Mouse (Mus musculus) hindbrain, embryonic 14.5 days (tissue): Measurements from ENCODE around the gene Kcng4. TPM values are rescaled to one million over a fixed set of nuclear protein-coding genes. Genes with fewer than 3 reads are reported as not detected.
A peak's percentile ranks its signal among the peaks of the same experiment; 100 is the strongest.

Experiments
- ATAC-seq: fragments of 200-750 bp; cut with Nextera tagmentation; 2 replicates; pipeline ENCODE4 v1.8.0; 2017; ENCODE audit warnings: moderate number of reproducible peaks, mild to moderate bottlenecking, moderate TSS enrichment, moderate library complexity; ENCODE audit not compliant: low FRiP score
- DNase-seq: peaks from one replicate; pipeline ENCODE4 v3.0.0-alpha.2; 2015; ENCODE audit warnings: low spot score
- H3K27ac ChIP-seq: fragments of 300-500 bp; sonication (generic); 2 replicates; pipeline ENCODE4 v1.5.1; 2014; ENCODE audit warnings: mild to moderate bottlenecking, moderate library complexity
- H3K27me3 ChIP-seq: fragments of 300-500 bp; sonication (generic); 2 replicates; pipeline ENCODE4 v1.6.1; 2014; ENCODE audit warnings: mild to moderate bottlenecking, low read length, mixed read lengths; ENCODE audit not compliant: control insufficient read depth, insufficient read depth
- H3K36me3 ChIP-seq: fragments of 300-500 bp; sonication (generic); replicated peaks from 2 replicates; pipeline ENCODE4 v1.6.1; 2014; ENCODE audit not compliant: control insufficient read depth, insufficient read depth
- H3K4me1 ChIP-seq: fragments of 300-500 bp; sonication (generic); replicated peaks from 2 replicates; pipeline ENCODE4 v1.6.1; 2014; ENCODE audit warnings: antibody characterized with exemption, low read length, mixed read lengths; ENCODE audit not compliant: control insufficient read depth, insufficient read depth
- H3K4me2 ChIP-seq: fragments of 300-500 bp; sonication (generic); replicated peaks from 2 replicates; pipeline ENCODE4 v1.6.1; 2014; ENCODE audit warnings: mild to moderate bottlenecking, moderate library complexity
- H3K4me3 ChIP-seq: fragments of 300-500 bp; sonication (generic); replicated peaks from 2 replicates; pipeline ENCODE4 v1.5.1; 2014; ENCODE audit warnings: mild to moderate bottlenecking, low read length
- H3K9ac ChIP-seq: fragments of 300-500 bp; sonication (generic); 2 replicates; pipeline ENCODE4 v1.6.1; 2014
- H3K9me3 ChIP-seq: fragments of 300-500 bp; sonication (generic); 2 replicates; pipeline ENCODE4 v1.6.1; 2016; ENCODE audit warnings: low read length; ENCODE audit not compliant: control insufficient read depth
- WGBS: fragments of 180-500 bp; shearing (Covaris S2); extraction: QIAGEN DNeasy Blood & Tissue Kit; methylation state at CpG from one replicate; pipeline ENCODE4 v1.1.7; 2014; 5-methylcytosine and 5-hydroxymethylcytosine counted together
- polyA plus RNA-seq: library from polyadenylated mRNA; unstranded; fragments of >200 nt; fragmentation: Nextera tagmentation; extraction: Ambion mirVana; gene quantifications from 2 replicates; pipeline ENCODE4 v1.2.1, GENCODE M21; 2014

Gene Kcng4
- polyA plus RNA-seq, 1 experiment from 2014 or later = 0.09 TPM

DNA sequence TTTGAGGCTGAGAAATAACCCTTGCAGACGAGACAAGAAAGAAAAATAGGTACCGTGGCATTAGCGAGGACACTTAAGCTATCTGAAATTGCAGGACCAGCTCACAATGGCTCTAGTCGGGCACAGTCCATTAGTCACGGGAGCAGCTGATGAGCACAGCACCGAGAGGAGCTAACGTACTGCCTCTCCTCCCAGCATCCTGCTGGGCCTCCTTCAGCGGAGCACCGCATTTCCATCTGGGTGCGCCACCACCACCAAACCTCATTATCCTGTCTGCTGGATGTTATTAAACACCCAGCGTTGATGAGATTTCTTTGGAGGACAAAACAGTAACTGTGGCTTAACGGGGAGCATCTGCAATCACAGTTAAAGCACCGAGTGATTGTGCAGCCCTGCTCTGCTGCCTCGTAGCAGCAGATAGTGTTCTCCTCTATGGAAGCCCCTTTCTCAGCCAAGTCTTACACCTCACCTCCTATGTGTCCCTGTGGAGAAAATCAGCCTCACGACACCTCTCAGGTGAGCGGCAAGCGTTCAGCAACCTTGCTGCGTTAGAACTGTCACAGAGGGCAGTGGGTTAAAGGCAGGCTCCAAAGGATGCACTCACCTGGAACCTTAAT, 9.6 kb upstream of the Kcng4 start:
- Histone ChIP-seq H3K4me2 (0 out of 2 replicates have a peak overlapping the region, but pooled peaks have one; percentile 1), H3K27ac (peak overlapping the region; percentile 84), H3K9me3 (no peaks in the 10 kb centered on the region), H3K9ac (peak overlapping the region; percentile 22; the same call in 1 of the 2 replicates), H3K27me3 (no peaks in the 10 kb centered on the region), H3K36me3 (no peaks in the 10 kb centered on the region), H3K4me1 (peaks cover 8% of the 10 kb centered on the region; the same call in 1 of the 2 replicates), H3K4me3 (no peak overlapping the region)
- peak; percentile 88 for ATAC-seq
- 33% methylated on average over 18 of the region's 18 CpGs for WGBS
- DNase-seq = peak; percentile 42

GRCm38 (mm10) chr8:119644429-119644960, 9.0 kb upstream of the Kcng4 start:
- Histone ChIP-seq H3K4me2 (0 out of 2 replicates have a peak overlapping the region, but pooled peaks have one; percentile 1), H3K9me3 (no peaks in the 10 kb centered on the region), H3K4me1 (peaks cover 8% of the 10 kb centered on the region; the same call in 1 of the 2 replicates), H3K27ac (peak overlapping the region; percentile 84), H3K9ac (no peak overlapping the region), H3K4me3 (no peak overlapping the region), H3K36me3 (no peaks in the 10 kb centered on the region), H3K27me3 (no peaks in the 10 kb centered on the region)
- 66% methylated on average over 17 of the region's 17 CpGs for WGBS
- ATAC-seq (peak; percentile 6; the same call in 1 of the 2 replicates), DNase-seq (no peak)

DNA sequence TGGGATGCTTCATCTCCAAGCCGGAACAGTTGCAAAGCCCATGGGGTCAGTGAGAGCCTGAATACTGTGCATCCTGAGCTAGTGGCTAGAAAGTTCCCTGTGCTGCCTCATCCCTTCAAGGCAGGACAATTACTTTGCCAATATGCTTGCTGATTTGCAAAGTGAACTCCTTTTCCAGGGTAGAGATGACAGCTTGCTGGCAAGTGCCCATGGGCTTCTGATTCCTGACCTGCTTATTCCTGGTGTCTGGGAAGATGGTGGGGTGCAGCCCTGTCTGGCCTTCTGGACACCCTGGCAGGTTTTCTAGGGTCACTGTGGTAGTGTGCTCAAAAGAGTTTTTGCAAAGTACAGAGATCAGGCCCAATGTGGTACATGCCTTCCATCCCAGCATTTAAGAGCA, 7.5 kb upstream of the Kcng4 start:
- no peaks in the 10 kb centered on the region for H3K36me3 ChIP-seq
- H3K4me3 ChIP-seq = no peak overlapping the region
- ATAC-seq (no peak), DNase-seq (no peak)
- H3K27me3 ChIP-seq = no peaks in the 10 kb centered on the region
- no peak overlapping the region for H3K4me2 ChIP-seq
- 92% methylated on average over 1 of the region's 1 CpGs for WGBS
- no peak overlapping the region for H3K9ac ChIP-seq
- H3K27ac ChIP-seq = no peak overlapping the region
- peaks cover 8% of the 10 kb centered on the region; the same call in 1 of the 2 replicates for H3K4me1 ChIP-seq
- no peaks in the 10 kb centered on the region for H3K9me3 ChIP-seq

DNA sequence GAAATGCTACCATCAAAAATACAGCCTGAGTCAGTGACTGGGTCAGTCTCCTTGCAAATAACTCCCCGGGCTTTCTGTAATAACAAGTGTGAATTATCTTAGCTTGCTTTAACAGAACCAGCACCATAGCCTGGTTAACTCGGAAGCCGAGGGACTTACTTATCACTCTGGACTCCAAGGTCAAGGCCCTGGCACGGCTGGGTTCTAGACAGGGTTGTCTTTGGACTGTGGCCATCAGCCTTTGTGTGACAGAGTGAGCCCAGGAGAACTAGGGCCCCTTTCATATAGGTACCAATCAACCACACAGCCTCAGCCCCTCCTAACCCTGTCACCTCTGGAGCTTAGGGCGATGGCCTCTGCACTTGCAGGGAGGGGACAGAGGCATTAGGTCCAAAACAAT, 5.6 kb upstream of the Kcng4 start:
- H3K4me3 ChIP-seq = no peak overlapping the region
- no peak overlapping the region for H3K9ac ChIP-seq
- DNase-seq = no peak
- H3K9me3 ChIP-seq = no peaks in the 10 kb centered on the region
- peaks cover 8% of the 10 kb centered on the region; the same call in 1 of the 2 replicates for H3K4me1 ChIP-seq
- H3K4me2 ChIP-seq = no peak overlapping the region
- 92% methylated on average over 5 of the region's 5 CpGs for WGBS
- no peaks in the 10 kb centered on the region for H3K36me3 ChIP-seq
- no peak overlapping the region for H3K27ac ChIP-seq
- ATAC-seq = no peak
- no peaks in the 10 kb centered on the region for H3K27me3 ChIP-seq

GRCm38 (mm10) chr8:119639798-119640197, 4.3 kb upstream of the Kcng4 start:
- Histone ChIP-seq H3K27me3 (no peaks in the 10 kb centered on the region), H3K9ac (no peak overlapping the region), H3K4me1 (no peaks in the 10 kb centered on the region; the same call in 1 of the 2 replicates), H3K4me2 (no peak overlapping the region), H3K4me3 (no peak overlapping the region), H3K9me3 (no peaks in the 10 kb centered on the region), H3K36me3 (no peaks in the 10 kb centered on the region), H3K27ac (no peak overlapping the region)
- DNase-seq (no peak), ATAC-seq (no peak)
- 61% methylated on average over 7 of the region's 7 CpGs for WGBS

DNA sequence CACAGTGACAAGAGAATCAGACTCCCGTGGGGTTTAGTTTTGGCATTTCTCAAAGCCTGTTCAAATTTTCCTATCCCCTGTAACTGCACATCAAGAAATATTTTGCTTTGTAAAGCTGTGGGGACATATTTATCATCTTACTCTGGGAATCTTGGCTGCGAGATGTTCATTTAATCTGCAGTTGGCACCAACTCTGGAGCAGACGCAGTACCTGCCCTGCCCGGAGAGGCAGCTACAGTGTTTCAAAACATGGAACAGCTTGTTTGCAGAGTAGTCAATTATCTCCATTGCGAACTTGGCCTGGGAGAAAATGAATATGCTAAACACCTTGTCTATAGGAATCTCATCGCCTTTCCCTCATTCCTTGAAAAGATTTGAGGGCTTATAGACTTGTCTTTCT, 2.8 kb upstream of the Kcng4 start:
- Histone ChIP-seq H3K9me3 (no peaks in the 10 kb centered on the region), H3K4me1 (no peaks in the 10 kb centered on the region; the same call in 1 of the 2 replicates), H3K4me3 (no peak overlapping the region), H3K4me2 (no peak overlapping the region), H3K36me3 (no peaks in the 10 kb centered on the region), H3K27me3 (peaks cover 6% of the 10 kb centered on the region), H3K27ac (no peak overlapping the region), H3K9ac (no peak overlapping the region)
- DNase-seq (no peak), ATAC-seq (no peak)
- WGBS = 75% methylated on average over 6 of the region's 6 CpGs

DNA sequence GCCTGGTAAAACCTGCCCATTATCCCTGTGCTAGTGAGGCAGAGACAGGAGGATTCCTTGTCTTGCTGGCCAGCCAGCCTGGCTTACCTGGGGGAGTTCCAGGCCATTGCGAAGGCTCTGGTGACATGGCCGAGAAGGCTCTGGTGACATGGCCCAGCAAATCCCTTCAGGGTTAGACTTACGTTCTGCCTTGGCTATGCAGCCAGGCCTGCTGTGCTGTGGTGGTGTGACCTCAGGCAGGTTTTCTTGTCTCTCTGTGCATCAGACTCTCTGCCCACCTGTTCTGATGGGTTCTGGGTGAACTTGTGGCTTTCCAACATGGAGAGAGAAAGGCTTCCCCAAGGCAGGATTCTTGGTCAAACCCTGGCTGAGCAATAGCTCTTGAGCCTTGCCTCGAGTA, 1.9 kb upstream of the Kcng4 start:
- no peaks in the 10 kb centered on the region for H3K36me3 ChIP-seq
- H3K4me2 ChIP-seq = no peak overlapping the region
- H3K27ac ChIP-seq = no peak overlapping the region
- no peak for ATAC-seq
- DNase-seq = no peak
- no peaks in the 10 kb centered on the region for H3K9me3 ChIP-seq
- no peak overlapping the region for H3K4me3 ChIP-seq
- no peaks in the 10 kb centered on the region; the same call in 1 of the 2 replicates for H3K4me1 ChIP-seq
- WGBS = 87% methylated on average over 4 of the region's 4 CpGs
- no peak overlapping the region for H3K9ac ChIP-seq
- peaks cover 12% of the 10 kb centered on the region for H3K27me3 ChIP-seq

GRCm38 (mm10) chr8:119636766-119637165, 1.3 kb upstream of the Kcng4 start:
- Histone ChIP-seq H3K9ac (no peak overlapping the region), H3K4me3 (no peak overlapping the region), H3K4me1 (no peaks in the 10 kb centered on the region; the same call in 1 of the 2 replicates), H3K9me3 (no peaks in the 10 kb centered on the region), H3K27me3 (peaks cover 12% of the 10 kb centered on the region), H3K36me3 (no peaks in the 10 kb centered on the region), H3K4me2 (no peak overlapping the region), H3K27ac (no peak overlapping the region)
- ATAC-seq (no peak), DNase-seq (no peak)
- 65% methylated on average over 7 of the region's 7 CpGs for WGBS

DNA sequence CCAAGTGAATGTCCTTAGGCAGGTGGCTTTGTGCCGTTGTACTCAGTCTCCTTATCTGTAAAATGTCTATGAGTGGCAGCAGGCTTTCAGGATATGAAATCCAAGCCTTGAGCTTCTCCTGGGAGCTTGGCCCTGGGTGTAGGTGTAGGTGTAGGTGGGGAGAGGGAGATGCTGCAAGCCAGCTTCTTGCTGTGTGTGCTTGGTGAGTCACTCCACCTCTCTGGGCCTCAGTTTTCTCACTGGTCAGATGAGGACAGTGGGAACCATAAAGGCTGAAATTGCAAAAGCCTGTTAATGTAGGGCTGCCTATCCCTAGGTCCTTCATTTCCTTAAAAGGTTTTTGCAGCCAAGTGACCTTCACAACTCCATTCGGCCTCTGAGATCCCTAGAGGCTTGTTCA, 478 bp upstream of the Kcng4 start:
- no peak overlapping the region for H3K9ac ChIP-seq

More for the DNA sequence above, 478 bp upstream of the Kcng4 start:
- no peak overlapping the region for H3K4me3 ChIP-seq
- H3K36me3 ChIP-seq = no peaks in the 10 kb centered on the region
- ATAC-seq (no peak), DNase-seq (no peak)
- H3K4me2 ChIP-seq = no peak overlapping the region
- WGBS = 66% methylated on average over 2 of the region's 2 CpGs
- no peak overlapping the region for H3K27ac ChIP-seq
- peaks cover 2% of the 10 kb centered on the region; the same call in 1 of the 2 replicates for H3K4me1 ChIP-seq
- peaks cover 12% of the 10 kb centered on the region for H3K27me3 ChIP-seq
- no peaks in the 10 kb centered on the region for H3K9me3 ChIP-seq
